Mouse (Mus musculus) C2C12 (cell line): ENCODE results near the gene Irf8. TPM values are rescaled to one million over a fixed set of nuclear protein-coding genes. Genes with fewer than 3 reads are reported as not detected.

Experiments
- H3K27me3 ChIP-seq: one replicate; pipeline ENCODE4 v1.6.1; 2011; ENCODE audit not compliant: control insufficient read depth, insufficient read depth, insufficient read length
- H3K36me3 ChIP-seq: one replicate; pipeline ENCODE4 v1.6.1; 2011; ENCODE audit not compliant: control insufficient read depth, insufficient read depth
- H3K4me3 ChIP-seq: one replicate; pipeline ENCODE4 v1.5.1; 2011; ENCODE audit warnings: mild to moderate bottlenecking, control low read depth; ENCODE audit not compliant: poor library complexity, insufficient read depth, severe bottlenecking
- H3K79me2 ChIP-seq: one replicate; pipeline ENCODE4 v1.6.1; 2011; ENCODE audit not compliant: control insufficient read depth, insufficient read depth
- H3K79me3 ChIP-seq: one replicate; pipeline ENCODE4 v1.6.1; 2011; ENCODE audit warnings: low read depth, control low read depth
- H3ac ChIP-seq: one replicate; pipeline ENCODE3; 2011; ENCODE audit warnings: low read depth; ENCODE audit not compliant: control insufficient read depth, insufficient read length
- CEBPB ChIP-seq: IDR thresholded peaks from one replicate; pipeline ENCODE4 v1.6.1; 2011; ENCODE audit warnings: low read depth, mild to moderate bottlenecking, control low read depth, moderate library complexity
- CTCF ChIP-seq: IDR thresholded peaks from one replicate; pipeline ENCODE4 v1.5.1; 2011; ENCODE audit not compliant: control insufficient read depth, insufficient read depth, insufficient read length
- FOSL1 ChIP-seq: IDR thresholded peaks from one replicate; pipeline ENCODE4 v1.8.0; 2011; ENCODE audit warnings: mild to moderate bottlenecking, low read length; ENCODE audit not compliant: poor library complexity, insufficient read depth, severe bottlenecking
- MAX ChIP-seq: IDR thresholded peaks from one replicate; pipeline ENCODE4 v1.6.1; 2011; ENCODE audit warnings: mild to moderate bottlenecking, control low read depth
- MYOD1 ChIP-seq: IDR thresholded peaks from one replicate; pipeline ENCODE4 v1.6.1; 2011; ENCODE audit warnings: low read depth; ENCODE audit not compliant: control insufficient read depth, insufficient read length
- MYOG ChIP-seq: IDR thresholded peaks from one replicate; pipeline ENCODE4 v1.6.1; 2011; ENCODE audit not compliant: control insufficient read depth, insufficient read length; ENCODE audit errors: extremely low read depth
- USF1 ChIP-seq: IDR thresholded peaks from one replicate; pipeline ENCODE4 v1.6.1; 2011; ENCODE audit warnings: low read depth, mild to moderate bottlenecking, control low read depth, moderate library complexity
- polyA plus RNA-seq: library from polyadenylated mRNA; unstranded; fragments of >200 nt; fragmentation: generic; extraction: Trizol; gene quantifications from one replicate; pipeline ENCODE4 v1.2.1, GENCODE M21; 2012; ENCODE audit warnings: missing spikeins

The Irf8 gene
- polyA plus RNA-seq, 1 experiment, result not detected

- Histone ChIP-seq H3K27me3 (peaks cover 19% of the 10 kb centered on the region), H3K36me3 (no peaks in the 10 kb centered on the region), H3K4me3 (no peak overlapping the region), H3ac (no peak overlapping the region), H3K79me3 (no peaks in the 10 kb centered on the region), H3K79me2 (no peaks in the 10 kb centered on the region)
- no peak for TF ChIP-seq CTCF
- TF ChIP-seq MYOG, result no peak
- TF ChIP-seq FOSL1, result no peak
- TF ChIP-seq USF1, result no peak
Measured at GRCm38 (mm10) chr8:120724816-120725575, 11.2 kb upstream of the Irf8 start.

GRCm38 (mm10) chr8:120725576-120725950, 10.6 kb upstream of the Irf8 start:
- Histone ChIP-seq H3K79me3 (no peaks in the 10 kb centered on the region), H3K4me3 (no peak overlapping the region), H3K36me3 (no peaks in the 10 kb centered on the region), H3K79me2 (no peaks in the 10 kb centered on the region), H3ac (no peak overlapping the region), H3K27me3 (peaks cover 24% of the 10 kb centered on the region)
- TF ChIP-seq FOSL1, result no peak
- TF ChIP-seq MYOG, result no peak
- TF ChIP-seq MYOD1, result no peak
- no peak for TF ChIP-seq USF1
- TF ChIP-seq CTCF, result no peak
- no peak for TF ChIP-seq CEBPB
- TF ChIP-seq MAX, result no peak

GRCm38 (mm10) chr8:120726051-120726450, 10.1 kb upstream of the Irf8 start:
- no peak overlapping the region for H3ac ChIP-seq
- H3K4me3 ChIP-seq, result no peak overlapping the region
- H3K36me3 ChIP-seq, result no peaks in the 10 kb centered on the region
- no peak for TF ChIP-seq FOSL1
- H3K79me3 ChIP-seq, result no peaks in the 10 kb centered on the region
- H3K27me3 ChIP-seq, result peaks cover 24% of the 10 kb centered on the region
- H3K79me2 ChIP-seq, result no peaks in the 10 kb centered on the region

- H3K79me2 ChIP-seq, result no peaks in the 10 kb centered on the region
- H3K27me3 ChIP-seq, result peaks cover 42% of the 10 kb centered on the region
- H3K79me3 ChIP-seq, result no peaks in the 10 kb centered on the region
- H3K36me3 ChIP-seq, result no peaks in the 10 kb centered on the region
- no peak for TF ChIP-seq FOSL1
- no peak for TF ChIP-seq CEBPB
- TF ChIP-seq CTCF, result no peak
- TF ChIP-seq MYOG, result no peak
- TF ChIP-seq MAX, result no peak
- TF ChIP-seq MYOD1, result no peak
- no peak for TF ChIP-seq USF1
- no peak overlapping the region for H3K4me3 ChIP-seq
- H3ac ChIP-seq, result no peak overlapping the region
Measured at GRCm38 (mm10) chr8:120728488-120729160, 7.5 kb upstream of the Irf8 start.

- peaks cover 67% of the 10 kb centered on the region for H3K27me3 ChIP-seq
Measured at GRCm38 (mm10) chr8:120731582-120731981, 4.6 kb upstream of the Irf8 start.

More at GRCm38 (mm10) chr8:120731582-120731981, 4.6 kb upstream of the Irf8 start:
- no peak overlapping the region for H3ac ChIP-seq
- no peaks in the 10 kb centered on the region for H3K36me3 ChIP-seq
- no peaks in the 10 kb centered on the region for H3K79me2 ChIP-seq
- no peak for TF ChIP-seq MAX
- no peak for TF ChIP-seq CEBPB
- TF ChIP-seq MYOG, result no peak
- no peak for TF ChIP-seq MYOD1
- no peak for TF ChIP-seq FOSL1
- TF ChIP-seq CTCF, result no peak
- no peak for TF ChIP-seq USF1
- H3K4me3 ChIP-seq, result no peak overlapping the region
- H3K79me3 ChIP-seq, result no peaks in the 10 kb centered on the region
